34 mouse cellular contexts compared by ENCODE assay signal in genomic region chr8:87775889-87776288, GRCm38 (mm10).
"Had no signal": no experiment of that assay in that cellular context is flagged by ENCODE, and none has a peak within 500 bp of the region (broad histone marks: within the 10 kb centered on the region; RNA-seq: fewer than 3 reads in every experiment).

No protein-coding gene starts in this region.

- H3K9ac ChIP-seq: heart, embryonic 12.5 days; heart, embryonic 13.5 days; heart, embryonic 15.5 days; hindbrain, embryonic 12.5 days; hindbrain, embryonic 13.5 days; hindbrain, embryonic 14.5 days; hindbrain, embryonic 15.5 days; intestine, embryonic 15.5 days; kidney, embryonic 15.5 days had no signal

- H3K4me3 ChIP-seq: heart, embryonic 10.5 days; heart, embryonic 12.5 days; heart, embryonic 13.5 days; heart, embryonic 15.5 days; hindbrain, embryonic 10.5 days; hindbrain, embryonic 12.5 days; hindbrain, embryonic 13.5 days; hindbrain, embryonic 15.5 days; intestine, embryonic 15.5 days; kidney, embryonic 15.5 days; layer of hippocampus, adult 2 months had no signal

- H3K9me3 ChIP-seq: heart, embryonic 10.5 days; heart, embryonic 12.5 days; heart, embryonic 13.5 days; heart, embryonic 15.5 days; hindbrain, embryonic 10.5 days; hindbrain, embryonic 12.5 days; hindbrain, embryonic 13.5 days; hindbrain, embryonic 15.5 days; intestine, embryonic 15.5 days; kidney, embryonic 15.5 days had no signal

- H3K27ac ChIP-seq: heart, embryonic 10.5 days; heart, embryonic 13.5 days; heart, embryonic 15.5 days; hindbrain, embryonic 10.5 days; hindbrain, embryonic 12.5 days; hindbrain, embryonic 13.5 days; hindbrain, embryonic 14.5 days; hindbrain, embryonic 15.5 days; hindbrain, postnatal 0 days; intestine, embryonic 15.5 days; kidney, embryonic 15.5 days; kidney, postnatal 0 days; layer of hippocampus, adult 2 months had no signal

- H3K4me1 ChIP-seq: heart, embryonic 13.5 days; heart, embryonic 15.5 days had no signal

- DNase-seq: heart, postnatal 10 days; heart, postnatal 36 days; heart, postnatal 4 days; kidney, adult 11 months; kidney, adult 18-20 months; kidney, adult 2 months; kidney, adult 8-10 months; kidney, adult 9 months; kidney, postnatal 10 days; kidney, postnatal 14 days; kidney, postnatal 25 days; kidney, postnatal 36 days; kidney, postnatal 4 days; layer of hippocampus, adult 9-11 months; layer of hippocampus, postnatal 36 days had no signal

- H3K4me2 ChIP-seq: heart, embryonic 11.5 days; heart, embryonic 12.5 days; heart, embryonic 13.5 days; heart, embryonic 15.5 days; hindbrain, embryonic 12.5 days; hindbrain, embryonic 13.5 days; hindbrain, embryonic 14.5 days; hindbrain, embryonic 15.5 days; intestine, embryonic 15.5 days; kidney, embryonic 15.5 days had no signal

- H3K27me3 ChIP-seq: heart, embryonic 12.5 days; heart, embryonic 13.5 days; heart, embryonic 15.5 days; hindbrain, embryonic 12.5 days; hindbrain, embryonic 13.5 days; hindbrain, embryonic 15.5 days; intestine, embryonic 15.5 days; kidney, embryonic 15.5 days had no signal

- ATAC-seq: hindbrain, embryonic 16.5 days; hindbrain, postnatal 0 days; inflammation-experienced regulatory T-cells, adult 6 months; intestine, embryonic 15.5 days; intestine, embryonic 16.5 days; intestine, postnatal 0 days had no signal

- H3K36me3 ChIP-seq: heart, embryonic 15.5 days; intestine, embryonic 15.5 days had no signal
